Mouse (Mus musculus): ENCODE data around the gene R3hdm2. TPM values are rescaled to one million over a fixed set of nuclear protein-coding genes. Genes with fewer than 3 reads are reported as not detected.

Gene R3hdm2
- polyA plus RNA-seq, 1 experiment from 2014 or later, result 36.1 TPM

- no peaks in the 10 kb centered on the region for H3K4me1 ChIP-seq (ENCODE audit: control insufficient read depth, insufficient read depth, low read length)
- peak overlapping the region; percentile 60 for H3K4me3 ChIP-seq (ENCODE audit: low read depth, low read length)
- ATAC-seq (replicated peaks; ENCODE audit: insufficient number of reproducible peaks, low FRiP score, low TSS enrichment, low read depth) (peak; percentile 36), DNase-seq (ENCODE audit: low spot score) (peak; percentile 83)
- H3K36me3 ChIP-seq (replicated peaks; ENCODE audit: control insufficient read depth, insufficient read depth, low read depth, low read length), result no peaks in the 10 kb centered on the region
- WGBS, result 1% methylated on average over 24 of the region's 79 CpGs
- no peaks in the 10 kb centered on the region for H3K27me3 ChIP-seq (ENCODE audit: control insufficient read depth, insufficient read depth, low read length)
- H3K9ac ChIP-seq (replicated peaks; ENCODE audit: low read length), result peak overlapping the region; percentile 88
- H3K27ac ChIP-seq (replicated peaks; ENCODE audit: low read depth, low read length), result peak overlapping the region; percentile 92
- no peaks in the 10 kb centered on the region for H3K9me3 ChIP-seq (replicated peaks; ENCODE audit: control insufficient read depth, low read length)
- peak overlapping the region; percentile 55 for H3K4me2 ChIP-seq (ENCODE audit: low read depth, low read length)
Measured at GRCm38 (mm10) chr10:127380767-127381742, 928 bp downstream of the R3hdm2 start.

- WGBS, result 48% methylated on average over 2 of the region's 2 CpGs
- no peaks in the 10 kb centered on the region for H3K9me3 ChIP-seq (replicated peaks; ENCODE audit: control insufficient read depth, low read length)
- no peaks in the 10 kb centered on the region for H3K4me1 ChIP-seq (ENCODE audit: control insufficient read depth, insufficient read depth, low read length)
- peak overlapping the region; percentile 10; the same call in 1 of the 2 replicates for H3K9ac ChIP-seq (replicated peaks; ENCODE audit: low read length)
- H3K27me3 ChIP-seq (ENCODE audit: control insufficient read depth, insufficient read depth, low read length), result no peaks in the 10 kb centered on the region
- no peak for DNase-seq (ENCODE audit: low spot score)
- peak overlapping the region; percentile 55 for H3K4me2 ChIP-seq (ENCODE audit: low read depth, low read length)
- no peak for ATAC-seq (replicated peaks; ENCODE audit: insufficient number of reproducible peaks, low FRiP score, low TSS enrichment, low read depth)
- H3K4me3 ChIP-seq (ENCODE audit: low read depth, low read length), result peak overlapping the region; percentile 60
- no peak overlapping the region; the same call in 1 of the 2 replicates for H3K27ac ChIP-seq (replicated peaks; ENCODE audit: low read depth, low read length)
- H3K36me3 ChIP-seq (replicated peaks; ENCODE audit: control insufficient read depth, insufficient read depth, low read depth, low read length), result no peaks in the 10 kb centered on the region
Measured at GRCm38 (mm10) chr10:127381743-127382134, 1.6 kb downstream of the R3hdm2 start.

GRCm38 (mm10) chr10:127391774-127392173, 11.6 kb downstream of the R3hdm2 start:
- H3K27ac ChIP-seq (replicated peaks; ENCODE audit: low read depth, low read length), result no peak overlapping the region
- H3K9me3 ChIP-seq (replicated peaks; ENCODE audit: control insufficient read depth, low read length), result no peaks in the 10 kb centered on the region
- no peak overlapping the region for H3K9ac ChIP-seq (replicated peaks; ENCODE audit: low read length)
- WGBS, result 80% methylated on average over 6 of the region's 6 CpGs
- no peaks in the 10 kb centered on the region for H3K27me3 ChIP-seq (ENCODE audit: control insufficient read depth, insufficient read depth, low read length)
- ATAC-seq (replicated peaks; ENCODE audit: insufficient number of reproducible peaks, low FRiP score, low TSS enrichment, low read depth), result no peak
- no peaks in the 10 kb centered on the region for H3K4me1 ChIP-seq (ENCODE audit: control insufficient read depth, insufficient read depth, low read length)
- H3K36me3 ChIP-seq (replicated peaks; ENCODE audit: control insufficient read depth, insufficient read depth, low read depth, low read length), result no peaks in the 10 kb centered on the region; the same call in 1 of the 2 replicates
- DNase-seq (ENCODE audit: low spot score), result no peak
- no peak overlapping the region for H3K4me3 ChIP-seq (ENCODE audit: low read depth, low read length)
- H3K4me2 ChIP-seq (ENCODE audit: low read depth, low read length), result no peak overlapping the region

- DNase-seq (ENCODE audit: low spot score), result no peak
- Histone ChIP-seq H3K27me3 (ENCODE audit: control insufficient read depth, insufficient read depth, low read length) (no peaks in the 10 kb centered on the region), H3K36me3 (replicated peaks; ENCODE audit: control insufficient read depth, insufficient read depth, low read depth, low read length) (peaks cover 6% of the 10 kb centered on the region; the same call in 1 of the 2 replicates), H3K27ac (replicated peaks; ENCODE audit: low read depth, low read length) (no peak overlapping the region), H3K4me3 (ENCODE audit: low read depth, low read length) (no peak overlapping the region), H3K9me3 (replicated peaks; ENCODE audit: control insufficient read depth, low read length) (no peaks in the 10 kb centered on the region), H3K4me1 (ENCODE audit: control insufficient read depth, insufficient read depth, low read length) (no peaks in the 10 kb centered on the region), H3K9ac (replicated peaks; ENCODE audit: low read length) (no peak overlapping the region), H3K4me2 (ENCODE audit: low read depth, low read length) (no peak overlapping the region)
- no peak for ATAC-seq (replicated peaks; ENCODE audit: insufficient number of reproducible peaks, low FRiP score, low TSS enrichment, low read depth)
- WGBS, result 89% methylated on average over 3 of the region's 3 CpGs
Measured at GRCm38 (mm10) chr10:127404701-127405100, 24.6 kb downstream of the R3hdm2 start.

GRCm38 (mm10) chr10:127407391-127407790, 27.3 kb downstream of the R3hdm2 start:
- H3K9me3 ChIP-seq (replicated peaks; ENCODE audit: control insufficient read depth, low read length), result no peaks in the 10 kb centered on the region
- H3K36me3 ChIP-seq (replicated peaks; ENCODE audit: control insufficient read depth, insufficient read depth, low read depth, low read length), result no peaks in the 10 kb centered on the region
- DNase-seq (ENCODE audit: low spot score) (no peak), ATAC-seq (replicated peaks; ENCODE audit: insufficient number of reproducible peaks, low FRiP score, low TSS enrichment, low read depth) (no peak)
- no peak overlapping the region for H3K27ac ChIP-seq (replicated peaks; ENCODE audit: low read depth, low read length)
- 64% methylated on average over 4 of the region's 4 CpGs for WGBS
- no peak overlapping the region for H3K9ac ChIP-seq (replicated peaks; ENCODE audit: low read length)
- H3K4me2 ChIP-seq (ENCODE audit: low read depth, low read length), result no peak overlapping the region
- no peaks in the 10 kb centered on the region for H3K4me1 ChIP-seq (ENCODE audit: control insufficient read depth, insufficient read depth, low read length)
- no peak overlapping the region for H3K4me3 ChIP-seq (ENCODE audit: low read depth, low read length)
- H3K27me3 ChIP-seq (ENCODE audit: control insufficient read depth, insufficient read depth, low read length), result no peaks in the 10 kb centered on the region

GRCm38 (mm10) chr10:127412101-127412500, 32.0 kb downstream of the R3hdm2 start:
- H3K4me3 ChIP-seq (ENCODE audit: low read depth, low read length), result no peak overlapping the region
- DNase-seq (ENCODE audit: low spot score) (no peak), ATAC-seq (replicated peaks; ENCODE audit: insufficient number of reproducible peaks, low FRiP score, low TSS enrichment, low read depth) (no peak)
- H3K4me2 ChIP-seq (ENCODE audit: low read depth, low read length), result no peak overlapping the region
- WGBS, result 55% methylated on average over 5 of the region's 5 CpGs
- H3K27me3 ChIP-seq (ENCODE audit: control insufficient read depth, insufficient read depth, low read length), result no peaks in the 10 kb centered on the region
- H3K9ac ChIP-seq (replicated peaks; ENCODE audit: low read length), result no peak overlapping the region
- no peaks in the 10 kb centered on the region for H3K9me3 ChIP-seq (replicated peaks; ENCODE audit: control insufficient read depth, low read length)
- no peaks in the 10 kb centered on the region for H3K4me1 ChIP-seq (ENCODE audit: control insufficient read depth, insufficient read depth, low read length)
- H3K27ac ChIP-seq (replicated peaks; ENCODE audit: low read depth, low read length), result no peak overlapping the region
- H3K36me3 ChIP-seq (replicated peaks; ENCODE audit: control insufficient read depth, insufficient read depth, low read depth, low read length), result no peaks in the 10 kb centered on the region

GRCm38 (mm10) chr10:127412776-127413175, 32.6 kb downstream of the R3hdm2 start:
- Histone ChIP-seq H3K36me3 (replicated peaks; ENCODE audit: control insufficient read depth, insufficient read depth, low read depth, low read length) (no peaks in the 10 kb centered on the region), H3K9me3 (replicated peaks; ENCODE audit: control insufficient read depth, low read length) (no peaks in the 10 kb centered on the region), H3K27ac (replicated peaks; ENCODE audit: low read depth, low read length) (no peak overlapping the region), H3K9ac (replicated peaks; ENCODE audit: low read length) (no peak overlapping the region), H3K27me3 (ENCODE audit: control insufficient read depth, insufficient read depth, low read length) (no peaks in the 10 kb centered on the region), H3K4me2 (ENCODE audit: low read depth, low read length) (no peak overlapping the region), H3K4me1 (ENCODE audit: control insufficient read depth, insufficient read depth, low read length) (no peaks in the 10 kb centered on the region), H3K4me3 (ENCODE audit: low read depth, low read length) (no peak overlapping the region)
- DNase-seq (ENCODE audit: low spot score) (no peak), ATAC-seq (replicated peaks; ENCODE audit: insufficient number of reproducible peaks, low FRiP score, low TSS enrichment, low read depth) (no peak)
- WGBS, result 90% methylated on average over 2 of the region's 2 CpGs

GRCm38 (mm10) chr10:127413585-127413984, 33.5 kb downstream of the R3hdm2 start:
- Histone ChIP-seq H3K27ac (replicated peaks; ENCODE audit: low read depth, low read length) (no peak overlapping the region), H3K36me3 (replicated peaks; ENCODE audit: control insufficient read depth, insufficient read depth, low read depth, low read length) (no peaks in the 10 kb centered on the region), H3K4me2 (ENCODE audit: low read depth, low read length) (no peak overlapping the region), H3K4me1 (ENCODE audit: control insufficient read depth, insufficient read depth, low read length) (no peaks in the 10 kb centered on the region), H3K4me3 (ENCODE audit: low read depth, low read length) (no peak overlapping the region), H3K9me3 (replicated peaks; ENCODE audit: control insufficient read depth, low read length) (no peaks in the 10 kb centered on the region), H3K9ac (replicated peaks; ENCODE audit: low read length) (no peak overlapping the region), H3K27me3 (ENCODE audit: control insufficient read depth, insufficient read depth, low read length) (no peaks in the 10 kb centered on the region)
- no peak for ATAC-seq (replicated peaks; ENCODE audit: insufficient number of reproducible peaks, low FRiP score, low TSS enrichment, low read depth)
- WGBS, result 65% methylated on average over 1 of the region's 1 CpGs
- DNase-seq (ENCODE audit: low spot score), result no peak

All from embryonic facial prominence, embryonic 11.5 days (tissue).